Mouse (Mus musculus) embryonic facial prominence, embryonic 12.5 days (tissue): ENCODE measurements around the gene Ms4a6d. TPM values are rescaled to one million over a fixed set of nuclear protein-coding genes. Genes with fewer than 3 reads are reported as not detected.
"Not testable (repeated sequence)": the region's sequence is repeated elsewhere in the genome, so short reads cannot be mapped to it uniquely, and the experiment has no call there.

Experiments
- ATAC-seq: fragments of 200-750 bp; cut with Nextera tagmentation; 2 replicates; pipeline ENCODE4 v1.8.0; 2017; ENCODE audit not compliant: insufficient number of reproducible peaks, insufficient read depth, low FRiP score, low TSS enrichment
- H3K27ac ChIP-seq: fragments of 300-500 bp; sonication (generic); 2 replicates; pipeline ENCODE4 v1.5.1; 2016; ENCODE audit warnings: mild to moderate bottlenecking
- H3K27me3 ChIP-seq: fragments of 300-500 bp; sonication (generic); 2 replicates; pipeline ENCODE4 v1.6.1; 2016; ENCODE audit warnings: mild to moderate bottlenecking, moderate library complexity
- H3K36me3 ChIP-seq: fragments of 300-500 bp; sonication (generic); 2 replicates; pipeline ENCODE4 v1.6.1; 2016; ENCODE audit warnings: mild to moderate bottlenecking
- H3K4me1 ChIP-seq: fragments of 300-500 bp; sonication (generic); 2 replicates; pipeline ENCODE4 v1.6.1; 2016
- H3K4me2 ChIP-seq: fragments of 300-500 bp; sonication (generic); replicated peaks from 2 replicates; pipeline ENCODE4 v1.6.1; 2016; ENCODE audit warnings: mild to moderate bottlenecking, moderate library complexity
- H3K4me3 ChIP-seq: fragments of 300-500 bp; sonication (generic); 2 replicates; pipeline ENCODE4 v1.5.1; 2016; ENCODE audit warnings: mild to moderate bottlenecking
- H3K9ac ChIP-seq: fragments of 300-500 bp; sonication (generic); 2 replicates; pipeline ENCODE4 v1.6.1; 2016; ENCODE audit warnings: mild to moderate bottlenecking, moderate library complexity
- H3K9me3 ChIP-seq: fragments of 300-500 bp; sonication (generic); 2 replicates; pipeline ENCODE4 v1.6.1; 2016; ENCODE audit warnings: mild to moderate bottlenecking, moderate library complexity
- WGBS: fragments of 180-500 bp; shearing (Covaris S2); methylation state at CpG from one replicate; pipeline ENCODE4 v1.1.7; 2016; 5-methylcytosine and 5-hydroxymethylcytosine counted together
- polyA plus RNA-seq: library from polyadenylated mRNA; unstranded; fragments of >200 nt; fragmentation: Nextera tagmentation; extraction: Ambion mirVana; gene quantifications from 2 replicates; pipeline ENCODE4 v1.2.1, GENCODE M21; 2016

Gene Ms4a6d
- polyA plus RNA-seq, 1 experiment from 2014 or later, result 1.6 TPM

- no peak overlapping the region for H3K4me3 ChIP-seq
- H3K4me1 ChIP-seq, result no peaks in the 10 kb centered on the region
- H3K4me2 ChIP-seq, result no peak overlapping the region
- no peak overlapping the region for H3K27ac ChIP-seq
- ATAC-seq, result no peak
- no peaks in the 10 kb centered on the region for H3K36me3 ChIP-seq
- no peaks in the 10 kb centered on the region for H3K9me3 ChIP-seq
- no peaks in the 10 kb centered on the region for H3K27me3 ChIP-seq
- 78% methylated on average over 8 of the region's 8 CpGs for WGBS
- H3K9ac ChIP-seq, result no peak overlapping the region
Measured at GRCm38 (mm10) chr19:11613776-11614443, 9.3 kb upstream of the Ms4a6d start.

GRCm38 (mm10) chr19:11613084-11613483 is 8.4 kb upstream of the Ms4a6d start:
- WGBS, result 97% methylated on average over 1 of the region's 1 CpGs

GRCm38 (mm10) chr19:11612293-11612692 is 7.6 kb upstream of the Ms4a6d start:
- H3K4me1 ChIP-seq, result no peaks in the 10 kb centered on the region
- ATAC-seq, result no peak
- no peaks in the 10 kb centered on the region for H3K36me3 ChIP-seq
- H3K4me3 ChIP-seq, result no peak overlapping the region
- 58% methylated on average over 2 of the region's 2 CpGs for WGBS
- no peaks in the 10 kb centered on the region for H3K27me3 ChIP-seq
- H3K9ac ChIP-seq, result no peak overlapping the region
- H3K27ac ChIP-seq, result no peak overlapping the region
- no peak overlapping the region for H3K4me2 ChIP-seq
- no peaks in the 10 kb centered on the region for H3K9me3 ChIP-seq

More at GRCm38 (mm10) chr19:11613084-11613483, 8.4 kb upstream of the Ms4a6d start:
- ATAC-seq, result no peak
- H3K4me2 ChIP-seq, result no peak overlapping the region
- H3K9ac ChIP-seq, result no peak overlapping the region
- H3K27me3 ChIP-seq, result no peaks in the 10 kb centered on the region
- no peaks in the 10 kb centered on the region for H3K4me1 ChIP-seq
- no peaks in the 10 kb centered on the region for H3K9me3 ChIP-seq
- H3K4me3 ChIP-seq, result no peak overlapping the region
- H3K27ac ChIP-seq, result no peak overlapping the region
- no peaks in the 10 kb centered on the region for H3K36me3 ChIP-seq

- no peak for ATAC-seq
- Histone ChIP-seq H3K27me3 (no peaks in the 10 kb centered on the region), H3K36me3 (no peaks in the 10 kb centered on the region), H3K27ac (no peak overlapping the region), H3K4me2 (no peak overlapping the region), H3K4me1 (no peaks in the 10 kb centered on the region), H3K4me3 (no peak overlapping the region), H3K9ac (no peak overlapping the region), H3K9me3 (no peaks in the 10 kb centered on the region)
- 28% methylated on average over 6 of the region's 6 CpGs for WGBS
Measured at GRCm38 (mm10) chr19:11611541-11611945, 6.9 kb upstream of the Ms4a6d start.

- no peak overlapping the region for H3K4me3 ChIP-seq
- no peak overlapping the region for H3K4me2 ChIP-seq
- H3K36me3 ChIP-seq, result no peaks in the 10 kb centered on the region
- WGBS, result 18% methylated on average over 1 of the region's 1 CpGs
- ATAC-seq, result no peak
- no peaks in the 10 kb centered on the region for H3K27me3 ChIP-seq
- H3K4me1 ChIP-seq, result no peaks in the 10 kb centered on the region
- no peak overlapping the region for H3K27ac ChIP-seq
- H3K9ac ChIP-seq, result no peak overlapping the region
- no peaks in the 10 kb centered on the region for H3K9me3 ChIP-seq
Measured at GRCm38 (mm10) chr19:11608172-11608571, 3.5 kb upstream of the Ms4a6d start.

GRCm38 (mm10) chr19:11602026-11602425 is 2.6 kb downstream of the Ms4a6d start:
- Histone ChIP-seq H3K9me3 (no peaks in the 10 kb centered on the region), H3K9ac (no peak overlapping the region), H3K27ac (no peak overlapping the region), H3K36me3 (no peaks in the 10 kb centered on the region), H3K4me1 (no peaks in the 10 kb centered on the region), H3K27me3 (no peaks in the 10 kb centered on the region), H3K4me2 (no peak overlapping the region), H3K4me3 (no peak overlapping the region)
- no peak for ATAC-seq
- WGBS, result 88% methylated on average over 2 of the region's 2 CpGs

- Histone ChIP-seq H3K27ac (no peak overlapping the region), H3K36me3 (no peaks in the 10 kb centered on the region), H3K27me3 (no peaks in the 10 kb centered on the region), H3K4me2 (no peak overlapping the region), H3K4me1 (no peaks in the 10 kb centered on the region), H3K4me3 (no peak overlapping the region), H3K9ac (no peak overlapping the region), H3K9me3 (no peaks in the 10 kb centered on the region)
- ATAC-seq, result no peak
- WGBS, result 85% methylated on average over 3 of the region's 3 CpGs
Measured at GRCm38 (mm10) chr19:11601349-11601748, 3.3 kb downstream of the Ms4a6d start.

- H3K36me3 ChIP-seq, result no peaks in the 10 kb centered on the region
- H3K4me2 ChIP-seq, result no peak overlapping the region
- no peak overlapping the region for H3K27ac ChIP-seq
- H3K9me3 ChIP-seq, result no peaks in the 10 kb centered on the region
- WGBS, result 72% methylated on average over 2 of the region's 2 CpGs
- no peak overlapping the region for H3K4me3 ChIP-seq
- H3K27me3 ChIP-seq, result no peaks in the 10 kb centered on the region
- ATAC-seq, result no peak
- no peak overlapping the region for H3K9ac ChIP-seq
- H3K4me1 ChIP-seq, result no peaks in the 10 kb centered on the region
Measured at GRCm38 (mm10) chr19:11589891-11590449, 14.7 kb downstream of the Ms4a6d start.

- no peak overlapping the region for H3K9ac ChIP-seq
- ATAC-seq, result no peak
- no peak overlapping the region for H3K4me3 ChIP-seq
- no peak overlapping the region for H3K4me2 ChIP-seq
- H3K27ac ChIP-seq, result no peak overlapping the region
- no peaks in the 10 kb centered on the region for H3K4me1 ChIP-seq
- no peaks in the 10 kb centered on the region for H3K27me3 ChIP-seq
- no peaks in the 10 kb centered on the region for H3K9me3 ChIP-seq
- 73% methylated on average over 4 of the region's 4 CpGs for WGBS
- no peaks in the 10 kb centered on the region for H3K36me3 ChIP-seq
Measured at GRCm38 (mm10) chr19:11589205-11589604, 15.4 kb downstream of the Ms4a6d start.

- H3K4me2 ChIP-seq, result no peak overlapping the region
- ATAC-seq, result no peak
- no peaks in the 10 kb centered on the region for H3K9me3 ChIP-seq
- H3K4me3 ChIP-seq, result no peak overlapping the region
- H3K9ac ChIP-seq, result no peak overlapping the region
- no peaks in the 10 kb centered on the region for H3K4me1 ChIP-seq
- WGBS, result 85% methylated on average over 8 of the region's 8 CpGs
- no peaks in the 10 kb centered on the region for H3K27me3 ChIP-seq
- no peak overlapping the region for H3K27ac ChIP-seq
- H3K36me3 ChIP-seq, result no peaks in the 10 kb centered on the region
Measured at GRCm38 (mm10) chr19:11574965-11575364, 29.7 kb downstream of the Ms4a6d start.

- H3K4me1 ChIP-seq, H3K27me3 ChIP-seq, ATAC-seq, H3K9me3 ChIP-seq, H3K36me3 ChIP-seq, H3K4me3 ChIP-seq, H3K4me2 ChIP-seq, H3K27ac ChIP-seq, H3K9ac ChIP-seq: not testable (repeated sequence)
Measured at GRCm38 (mm10) chr19:11559560-11559959, 45.1 kb downstream of the Ms4a6d start.

- 90% methylated on average over 5 of the region's 5 CpGs for WGBS
- no peaks in the 10 kb centered on the region for H3K27me3 ChIP-seq
- H3K27ac ChIP-seq, result no peak overlapping the region
- H3K4me3 ChIP-seq, result no peak overlapping the region
- no peak overlapping the region for H3K4me2 ChIP-seq
- no peaks in the 10 kb centered on the region for H3K36me3 ChIP-seq
- no peaks in the 10 kb centered on the region for H3K4me1 ChIP-seq
- no peak overlapping the region for H3K9ac ChIP-seq
- no peaks in the 10 kb centered on the region for H3K9me3 ChIP-seq
- no peak for ATAC-seq
Measured at GRCm38 (mm10) chr19:11554726-11555125, 49.9 kb downstream of the Ms4a6d start.
